Mouse (Mus musculus) ovary, adult 2 months (tissue): ENCODE data around the gene Fgf16. TPM values are rescaled to one million over a fixed set of nuclear protein-coding genes. Genes with fewer than 3 reads are reported as not detected.

Experiments used
- polyA plus RNA-seq: library from polyadenylated mRNA; depleted of rRNA; stranded (reverse); fragments of >200 nt; gene quantifications from 2 replicates; pipeline ENCODE4 v1.2.3, GENCODE M21; 2012; rRNA removed

Fgf16 gene
- polyA plus RNA-seq = 0.96 and 1.7 TPM in 2 replicates

GRCm38 (mm10) chrX:105764162-105765004 lies at the start of gene Fgf16:
TSS of gene Fgf16 (plus strand) at chrX:105764279.

Other genes starting within 250 kb of the Fgf16 start
- gene Atrx, start 165.1 kb downstream of the Fgf16 start, polyA plus RNA-seq = 41.3 and 65.0 TPM in 2 replicates
- 3.4 and 3.7 TPM in 2 replicates for gene Magt1, start 247.6 kb downstream of the Fgf16 start, polyA plus RNA-seq